Mouse (Mus musculus) heart, postnatal 4 days (tissue): ENCODE data around the gene Ly6g6d. TPM values are rescaled to one million over a fixed set of nuclear protein-coding genes. Genes with fewer than 3 reads are reported as not detected.
"Not testable (repeated sequence)": the region's sequence is repeated elsewhere in the genome, so short reads cannot be mapped to it uniquely, and the experiment has no call there.

Experiments
- DNase-seq: peaks from one replicate; pipeline ENCODE4 v3.0.0; 2021
- total RNA-seq, 2 experiments: library from RNA; stranded (reverse); gene quantifications; 2 replicates each; pipeline ENCODE4 v1.2.3; 2021

The Ly6g6d gene
- total RNA-seq, 2 experiments from 2014 or later = 1.6 to 2.4 TPM

DNA sequence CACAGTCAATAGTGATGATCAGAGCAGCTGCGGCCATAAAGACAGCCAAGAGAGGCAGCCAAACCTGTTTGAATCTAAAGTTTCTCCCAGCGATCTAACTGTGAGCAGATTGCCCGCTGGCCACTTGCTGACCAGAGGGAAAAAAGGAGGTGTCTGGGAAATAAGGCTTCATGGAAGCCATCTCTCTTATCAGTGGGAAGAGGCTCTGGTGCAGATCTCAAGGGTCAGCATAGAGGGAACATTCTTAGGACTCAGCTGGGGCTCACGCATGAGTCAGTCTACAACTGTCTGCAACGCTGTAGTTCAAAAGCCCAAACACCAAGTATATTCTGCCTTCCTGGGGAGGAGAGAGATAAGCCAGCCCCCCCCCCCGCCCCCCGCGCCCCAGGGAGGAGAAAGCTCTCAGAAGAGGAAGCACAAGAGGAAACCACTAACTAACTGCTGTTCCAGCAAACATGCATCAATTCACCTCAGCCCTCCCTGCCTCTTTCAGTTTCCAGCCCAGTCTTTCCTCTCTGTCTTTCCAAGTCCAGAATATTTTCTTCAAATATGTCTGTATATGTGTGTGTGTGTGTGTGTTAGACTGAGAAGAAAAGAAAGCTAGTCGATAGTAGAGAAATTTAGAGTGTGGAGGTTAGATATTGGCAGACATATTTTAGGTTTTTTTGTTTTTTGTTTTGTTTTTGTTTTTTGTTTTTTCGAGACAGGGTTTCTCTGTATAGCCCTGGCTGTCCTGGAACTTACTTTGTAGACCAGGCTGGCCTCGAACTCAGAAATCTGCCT is 29.5 kb downstream of the Ly6g6d start:
- peak; percentile 51 for DNase-seq

DNA sequence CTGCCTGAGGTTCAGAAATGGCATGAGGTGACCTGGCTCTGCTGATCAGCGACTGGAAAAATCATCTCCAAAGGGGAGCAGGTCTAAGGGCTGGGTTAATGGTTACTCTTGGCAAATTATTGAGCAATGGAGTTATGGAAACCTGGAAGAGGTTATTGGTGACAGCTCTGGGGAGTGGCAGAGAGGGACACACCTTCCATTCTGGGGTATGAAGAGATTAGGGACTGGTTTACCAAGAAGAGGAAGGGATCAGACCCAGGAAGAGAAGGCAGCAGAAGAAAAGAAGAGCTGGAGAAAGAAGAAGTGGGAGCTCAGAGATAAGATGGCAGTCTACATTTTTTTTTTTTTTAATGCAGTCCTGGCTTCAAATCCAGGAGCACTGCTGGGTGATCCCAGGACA is 30.2 kb downstream of the Ly6g6d start:
- no peak for DNase-seq

DNA sequence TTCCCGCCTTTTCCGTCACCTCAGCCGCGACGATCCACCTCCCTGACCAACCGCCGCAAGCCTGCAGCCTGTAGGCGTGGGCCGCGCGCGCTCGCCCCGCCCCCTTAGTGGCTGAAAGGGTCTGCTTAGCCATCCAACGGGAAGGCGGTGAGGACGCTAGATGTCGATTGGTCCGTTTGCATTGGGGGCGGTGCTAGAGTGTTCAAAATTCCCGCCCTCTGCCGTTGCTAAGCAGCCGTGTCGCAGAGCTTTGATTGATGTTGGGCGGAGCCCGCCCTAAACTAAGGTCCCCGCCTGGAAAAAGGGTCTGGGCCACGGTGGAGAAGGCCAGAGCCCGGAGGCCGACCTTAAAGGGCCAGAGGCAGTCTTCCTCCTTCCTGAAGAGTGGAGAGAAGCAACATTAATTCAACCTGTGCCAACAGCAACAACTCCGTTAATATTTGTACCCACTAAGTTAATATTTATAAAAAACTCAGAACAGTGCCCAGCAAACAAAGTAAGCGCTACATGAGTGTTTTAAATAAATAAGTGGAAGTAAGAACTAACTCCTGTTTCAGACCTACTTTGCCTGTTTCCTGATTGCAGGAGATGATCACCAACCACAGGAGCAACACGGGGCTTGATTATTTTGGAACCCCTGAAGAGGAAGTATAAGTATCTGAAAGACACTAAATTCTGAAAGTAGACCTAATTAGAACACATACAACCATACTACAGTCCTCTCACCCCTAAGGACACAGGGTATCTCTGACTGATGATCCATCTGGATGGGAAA is 31.0 kb downstream of the Ly6g6d start, which contains the start of gene Msh5:
Gene Msh5, minus strand, starts transcription at position 65 of the 775 bp plus-strand sequence.
- peak; percentile 99 for DNase-seq

DNA sequence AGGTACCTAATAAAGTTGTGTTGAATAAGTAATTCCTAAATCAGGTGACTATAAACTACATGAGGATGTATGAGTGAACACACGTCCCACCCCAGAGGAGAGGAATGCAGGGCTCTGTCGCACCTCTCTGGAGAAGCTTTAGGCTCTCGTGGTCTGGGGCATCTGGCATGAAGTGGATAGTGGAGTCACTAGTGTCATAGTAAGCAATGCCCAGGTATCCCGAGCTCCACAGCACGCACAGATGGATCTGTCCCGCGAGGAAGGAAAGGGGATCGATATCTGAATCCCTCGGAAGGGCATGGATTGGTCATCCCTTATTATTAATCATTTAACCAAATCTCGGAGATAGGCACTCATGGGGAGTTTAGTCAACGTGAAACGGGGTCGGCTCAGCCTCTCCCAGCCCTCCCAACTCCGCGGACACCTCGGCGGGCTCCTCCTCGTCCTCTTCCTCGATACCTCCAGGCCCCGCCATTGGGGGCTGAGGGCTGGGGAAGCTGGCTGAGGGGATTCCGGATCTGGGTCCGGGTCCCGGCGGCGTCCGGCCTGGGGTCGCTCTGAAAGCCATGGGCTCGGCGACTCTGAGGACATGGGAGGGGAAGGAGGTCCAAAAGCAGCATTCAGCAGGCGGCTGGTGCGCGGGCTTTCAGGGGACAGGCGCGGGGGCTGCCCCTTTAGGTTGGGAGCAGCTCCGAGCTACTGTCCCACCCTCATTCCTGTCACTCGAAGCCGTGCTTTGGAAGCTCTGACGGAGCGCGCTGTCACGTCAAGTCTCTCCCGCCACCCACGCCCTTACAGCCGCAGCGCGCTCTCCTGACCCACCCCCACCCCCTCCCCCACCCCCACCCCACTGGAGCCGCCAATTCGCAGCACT is 31.8 kb downstream of the Ly6g6d start:
- DNase-seq = no peak

DNA sequence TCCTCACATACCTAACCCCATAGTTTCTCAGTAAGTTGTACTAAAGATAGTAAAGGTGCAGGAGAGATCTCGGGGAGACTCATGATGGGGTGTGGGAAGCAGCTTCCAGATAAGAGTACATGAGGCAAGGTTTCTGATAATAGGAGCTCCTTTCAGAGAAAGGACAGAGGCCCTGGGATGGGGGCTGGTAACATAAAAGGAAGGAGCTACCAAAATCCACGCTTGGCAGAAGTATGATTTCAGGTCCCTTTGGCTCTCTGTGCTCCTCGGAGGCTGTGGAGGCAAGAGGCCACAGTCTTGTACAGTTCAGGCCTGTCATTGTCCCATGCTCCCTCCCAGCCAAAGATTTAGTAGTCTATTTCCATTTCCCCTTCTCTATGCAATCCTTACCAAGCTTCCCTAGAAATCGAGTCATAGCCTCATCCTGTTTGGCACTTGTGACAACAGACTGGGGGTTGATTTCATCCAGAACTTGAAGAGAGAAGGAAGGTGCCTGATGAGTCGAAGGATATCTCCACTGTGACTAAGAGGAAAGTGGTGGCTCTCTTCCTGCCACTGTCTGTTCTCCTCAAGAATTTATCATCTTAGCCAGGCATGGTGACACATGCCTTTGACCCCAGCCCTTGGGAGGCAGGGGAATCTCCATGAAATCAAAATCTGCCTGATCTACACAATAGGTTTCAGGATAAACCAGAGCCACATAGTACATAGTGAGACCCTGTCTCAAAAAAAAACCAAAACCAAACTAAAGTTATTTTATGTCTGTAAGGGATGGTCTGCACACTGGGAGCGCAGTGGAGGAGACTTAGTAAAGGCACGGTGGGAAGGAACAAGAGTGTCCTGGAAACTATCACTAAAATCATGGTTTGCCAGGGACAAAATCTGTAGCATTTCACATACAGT is 32.7 kb downstream of the Ly6g6d start:
- no peak for DNase-seq

DNA sequence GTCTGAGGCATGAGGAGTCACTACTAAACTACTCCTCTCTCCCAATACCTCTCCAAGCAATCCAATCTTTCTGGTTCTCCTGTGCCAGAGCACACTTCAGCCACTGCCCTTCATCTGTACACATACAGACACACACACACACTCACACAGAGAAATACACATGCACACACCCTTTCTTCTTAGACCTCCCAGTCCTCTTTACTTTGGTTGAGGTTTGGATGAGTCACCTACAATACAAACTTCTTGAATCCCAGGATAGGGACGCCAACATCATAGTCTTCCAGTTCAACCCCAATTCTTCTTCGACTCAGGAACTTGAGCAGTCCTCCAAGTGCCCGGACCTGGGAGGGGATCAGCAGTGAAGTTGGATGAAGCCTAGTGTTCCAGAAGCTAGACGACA is 34.1 kb downstream of the Ly6g6d start:
- DNase-seq = no peak

DNA sequence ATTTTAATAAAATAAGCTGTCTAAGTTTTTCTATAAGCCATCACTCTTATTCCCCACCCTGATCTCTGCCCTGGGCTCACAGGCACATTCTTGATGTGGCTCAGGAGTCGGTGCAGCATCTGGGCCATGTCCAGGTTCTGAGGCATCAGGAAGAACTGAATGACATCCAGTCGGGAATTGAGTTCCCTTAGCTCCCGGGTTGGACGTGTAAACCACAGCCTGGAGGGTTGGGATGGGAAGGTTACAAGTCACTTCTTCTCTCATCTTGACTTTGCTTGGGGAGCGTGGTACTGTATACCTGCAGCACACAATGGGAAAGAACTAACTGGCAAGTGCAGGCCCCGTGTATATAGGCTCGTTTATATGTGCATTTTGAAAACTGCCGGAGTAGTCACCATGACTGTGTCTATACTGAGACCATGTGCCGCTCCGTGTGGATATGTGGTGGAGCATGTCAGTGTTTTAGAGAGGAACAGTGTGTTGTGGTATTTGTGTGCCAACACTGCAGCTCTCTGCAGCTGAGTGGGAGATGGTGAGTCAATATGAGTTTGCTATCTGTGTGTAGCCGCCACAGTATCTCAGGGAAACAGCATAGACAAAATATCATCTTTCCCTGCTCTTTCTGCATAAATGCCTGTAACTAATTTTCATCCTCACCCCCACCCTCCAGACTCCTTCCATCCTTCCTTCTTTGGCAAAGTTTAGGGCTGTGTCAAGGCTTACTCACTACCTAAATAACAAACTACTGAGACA is 38.6 kb downstream of the Ly6g6d start:
- no peak for DNase-seq

DNA sequence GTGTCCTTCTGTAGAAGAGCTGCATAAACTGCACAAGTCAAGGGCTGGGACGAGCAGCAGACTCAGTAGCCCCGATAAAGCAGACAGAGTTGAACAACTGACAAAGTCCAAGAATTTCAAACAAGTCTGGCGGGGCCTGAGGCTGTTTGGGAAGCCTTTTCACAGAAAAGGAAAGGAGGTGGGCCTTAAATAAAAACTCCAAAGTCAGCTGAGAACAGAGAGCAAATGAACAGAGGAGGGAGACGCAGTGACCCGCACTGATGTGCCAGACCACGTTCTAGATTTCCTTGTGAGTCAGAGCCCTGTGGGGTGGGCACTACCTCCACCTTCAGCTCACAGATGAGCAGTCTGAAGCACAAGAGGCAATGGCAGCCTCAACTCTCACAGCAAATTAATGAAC is 43.0 kb downstream of the Ly6g6d start:
- DNase-seq = no peak

DNA sequence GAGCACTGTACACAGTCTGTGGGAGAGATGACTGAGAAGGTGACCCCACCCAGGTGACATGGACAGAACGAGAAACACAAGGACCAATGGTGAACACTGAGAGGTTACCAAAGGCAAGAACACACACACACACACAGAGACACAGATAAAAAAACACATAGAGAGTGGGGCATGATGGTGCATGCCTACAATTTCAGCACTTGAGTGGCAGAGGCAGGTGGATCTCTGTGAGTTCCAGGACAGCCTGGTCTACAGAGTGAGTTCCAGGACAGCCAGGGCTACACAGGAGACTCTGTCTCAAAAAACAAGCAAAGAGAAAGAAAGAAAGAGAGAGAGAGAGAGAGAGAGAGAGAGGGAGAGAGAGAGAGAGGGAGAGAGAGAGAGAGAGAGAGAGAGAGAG is 44.2 kb downstream of the Ly6g6d start:
- not testable (repeated sequence) for DNase-seq

DNA sequence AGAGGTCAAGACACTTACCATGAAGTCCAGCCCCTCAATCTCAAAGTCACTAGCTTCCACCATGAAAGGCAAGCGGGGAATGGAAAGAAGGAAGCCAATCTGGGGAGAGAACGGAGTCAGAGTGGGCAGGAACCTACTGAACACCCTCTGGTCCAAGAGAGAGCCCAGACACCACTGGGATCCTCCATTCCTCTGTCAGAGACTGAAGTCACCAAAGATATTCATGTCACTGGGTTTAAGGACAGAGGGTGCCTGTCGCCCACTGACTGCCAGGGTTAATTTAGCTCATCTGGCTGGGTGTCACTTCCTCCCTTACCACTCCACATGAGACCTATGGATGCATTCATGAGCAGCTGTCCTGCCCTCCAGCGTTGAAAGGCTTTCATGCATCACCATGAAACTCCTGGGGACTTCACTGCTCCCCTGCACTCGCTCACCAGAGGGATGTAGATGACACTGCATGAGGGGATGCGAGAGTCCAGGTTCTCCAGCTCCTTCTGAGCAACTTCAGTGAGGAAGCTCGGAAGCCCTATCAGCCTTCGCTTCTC is 45.5 kb downstream of the Ly6g6d start:
- no peak for DNase-seq

DNA sequence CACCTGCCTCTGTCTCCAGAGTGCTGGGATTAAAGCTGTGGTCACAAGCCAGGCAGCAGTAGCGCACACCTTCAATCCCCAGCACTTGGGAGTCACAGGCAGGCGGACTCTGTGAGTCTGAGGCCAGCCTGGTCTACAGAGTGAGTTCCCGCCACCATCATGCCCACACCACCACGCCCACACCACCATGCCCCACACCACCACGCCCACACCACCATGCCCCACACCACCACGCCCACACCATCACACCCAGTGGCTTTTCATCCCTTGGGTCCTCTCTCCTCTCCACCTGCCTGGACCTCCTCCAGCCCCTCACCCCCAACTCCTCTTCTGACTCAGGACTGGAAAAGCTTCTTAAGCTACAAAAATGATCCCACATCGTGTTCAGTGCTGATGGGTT is 46.0 kb downstream of the Ly6g6d start:
- no peak for DNase-seq

DNA sequence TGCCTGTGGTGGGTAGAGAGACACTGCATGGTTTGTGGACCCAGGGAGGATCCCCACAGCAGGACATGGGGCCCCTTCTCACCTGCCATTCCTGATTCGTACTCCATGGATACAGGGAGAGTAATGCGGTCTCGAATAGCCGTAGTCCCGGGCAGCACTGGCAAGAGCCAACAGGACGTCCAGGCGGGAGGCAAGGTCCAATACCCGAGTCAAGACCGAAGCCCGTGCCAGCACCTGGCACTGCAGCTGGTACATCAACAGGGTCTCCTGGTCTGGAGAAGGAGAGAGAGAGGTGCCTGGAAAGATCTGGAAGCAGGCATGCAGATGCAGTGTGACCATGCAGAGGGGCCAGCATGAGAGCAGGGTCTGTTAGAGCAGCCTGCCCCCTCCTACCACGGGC is 46.6 kb downstream of the Ly6g6d start:
- DNase-seq = no peak

DNA sequence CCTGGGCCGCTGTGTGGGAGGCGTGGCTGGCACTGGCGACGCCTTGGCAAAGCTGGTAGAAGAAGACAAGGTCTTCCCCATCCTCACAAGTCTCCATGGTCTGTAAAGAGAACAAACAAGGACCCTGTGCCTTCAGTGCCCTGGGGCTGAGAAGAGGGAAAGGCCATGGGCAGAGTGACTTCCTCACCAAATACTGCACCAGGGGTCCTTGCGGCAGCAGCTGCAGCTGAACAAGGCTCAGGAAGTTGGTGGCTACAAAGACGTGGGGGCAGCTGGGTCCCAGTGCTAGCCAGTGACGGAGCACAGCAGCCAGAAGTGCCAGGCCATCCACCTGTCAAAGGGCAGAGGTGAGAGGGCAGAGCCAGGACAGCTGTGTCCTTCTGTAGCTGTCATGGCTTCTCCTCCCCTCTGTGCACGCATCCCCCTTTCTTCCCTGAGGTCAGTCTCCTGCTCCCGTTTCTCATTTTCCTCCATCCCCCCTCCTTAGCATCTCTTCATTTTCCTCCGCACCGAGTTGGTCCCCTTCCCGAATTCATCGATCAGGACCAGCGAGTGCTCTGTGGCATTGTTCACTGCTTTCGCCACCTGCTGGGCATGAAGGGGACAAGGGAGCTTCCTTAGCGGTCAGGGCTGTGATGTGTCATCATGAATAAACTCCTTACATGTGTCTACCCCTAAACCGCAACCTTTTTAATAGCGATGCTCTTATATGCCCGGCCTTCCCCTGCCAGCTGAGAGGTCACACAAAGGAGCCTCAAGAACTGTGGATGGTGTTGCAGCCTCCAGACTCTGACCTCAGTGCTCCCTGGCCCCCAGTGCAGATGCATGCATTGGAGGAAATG is 48.0 kb downstream of the Ly6g6d start:
- DNase-seq = no peak

DNA sequence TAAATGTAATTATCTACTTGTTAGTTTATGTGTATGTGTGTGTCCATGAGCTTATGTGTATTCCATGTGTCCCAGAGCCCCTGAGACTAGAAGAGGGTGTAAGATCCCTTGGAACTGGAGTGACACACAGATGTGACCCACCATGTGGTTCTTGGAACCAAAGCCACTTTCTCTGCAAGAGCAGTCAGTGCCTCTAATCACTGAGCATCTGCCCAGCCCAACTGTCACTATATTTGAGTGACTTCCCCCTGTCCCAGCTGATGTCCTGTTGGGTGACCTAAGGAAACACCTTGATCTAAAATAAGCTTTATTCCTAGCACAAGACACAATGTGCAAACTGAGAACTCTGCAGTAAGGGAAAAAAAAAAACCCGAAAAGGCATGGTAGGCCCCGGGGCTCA is 49.5 kb downstream of the Ly6g6d start:
- no peak for DNase-seq

DNA sequence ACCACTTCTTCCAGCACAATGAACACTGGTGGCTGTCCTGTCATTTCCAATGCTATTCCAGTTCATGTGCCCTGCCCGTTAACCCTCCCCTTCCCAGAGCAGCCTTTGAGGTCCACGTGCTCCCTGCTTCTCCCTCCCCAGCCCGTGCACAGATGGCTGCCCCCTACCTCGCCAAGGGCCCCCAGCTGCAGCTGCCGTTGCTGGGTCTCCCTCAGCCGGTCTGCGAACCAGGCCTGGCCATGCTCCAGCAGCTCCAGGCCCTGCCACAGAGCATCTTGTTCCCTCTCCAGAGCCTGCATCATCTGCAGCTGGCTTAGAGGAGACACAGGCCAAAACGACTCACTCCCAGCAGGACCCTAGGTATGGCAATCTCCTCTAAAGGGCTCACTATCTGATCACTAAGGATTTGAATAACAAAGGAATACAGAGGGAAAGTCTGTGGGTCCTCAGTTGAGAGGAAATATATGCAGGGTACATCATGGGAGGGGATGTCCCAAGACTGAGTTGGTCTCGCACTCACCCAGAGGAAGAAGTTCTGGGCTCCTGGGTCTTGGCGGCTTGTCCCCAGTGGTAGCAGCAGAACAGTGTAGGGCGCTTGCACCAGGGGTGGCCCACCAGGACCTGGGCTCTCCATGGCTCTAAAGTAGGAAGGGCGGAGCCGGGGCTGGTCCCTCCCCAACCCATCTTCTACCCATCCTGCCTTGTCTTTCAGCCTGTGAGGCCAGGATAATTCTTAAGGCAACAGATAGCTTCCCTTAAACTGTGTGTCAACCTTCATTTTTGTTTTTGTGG is 50.4 kb downstream of the Ly6g6d start, which contains the start of gene Sapcd1:
Gene Sapcd1, minus strand, starts transcription at position 740 of the 792 bp plus-strand sequence.
- peak; percentile 59 for DNase-seq

DNA sequence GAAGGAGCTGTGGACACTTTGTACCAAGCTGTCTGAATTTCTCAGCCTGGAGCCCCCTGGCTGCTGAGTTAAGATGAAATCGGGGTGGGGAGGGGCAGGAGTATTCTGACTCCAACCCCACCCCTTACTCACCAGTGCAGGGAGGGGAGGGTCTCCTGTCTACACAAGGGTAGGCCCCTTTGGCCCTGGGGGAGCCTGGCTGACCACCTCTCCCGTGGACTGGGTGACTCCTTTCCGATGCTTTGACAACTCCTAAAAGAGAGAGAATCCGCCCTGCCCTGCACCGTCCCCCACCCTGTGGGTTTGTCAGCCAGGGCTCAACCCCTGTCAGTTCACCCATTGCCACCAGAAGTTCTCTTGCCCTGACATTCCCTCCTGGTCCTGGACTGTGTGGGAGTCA is 51.7 kb downstream of the Ly6g6d start:
- no peak for DNase-seq

DNA sequence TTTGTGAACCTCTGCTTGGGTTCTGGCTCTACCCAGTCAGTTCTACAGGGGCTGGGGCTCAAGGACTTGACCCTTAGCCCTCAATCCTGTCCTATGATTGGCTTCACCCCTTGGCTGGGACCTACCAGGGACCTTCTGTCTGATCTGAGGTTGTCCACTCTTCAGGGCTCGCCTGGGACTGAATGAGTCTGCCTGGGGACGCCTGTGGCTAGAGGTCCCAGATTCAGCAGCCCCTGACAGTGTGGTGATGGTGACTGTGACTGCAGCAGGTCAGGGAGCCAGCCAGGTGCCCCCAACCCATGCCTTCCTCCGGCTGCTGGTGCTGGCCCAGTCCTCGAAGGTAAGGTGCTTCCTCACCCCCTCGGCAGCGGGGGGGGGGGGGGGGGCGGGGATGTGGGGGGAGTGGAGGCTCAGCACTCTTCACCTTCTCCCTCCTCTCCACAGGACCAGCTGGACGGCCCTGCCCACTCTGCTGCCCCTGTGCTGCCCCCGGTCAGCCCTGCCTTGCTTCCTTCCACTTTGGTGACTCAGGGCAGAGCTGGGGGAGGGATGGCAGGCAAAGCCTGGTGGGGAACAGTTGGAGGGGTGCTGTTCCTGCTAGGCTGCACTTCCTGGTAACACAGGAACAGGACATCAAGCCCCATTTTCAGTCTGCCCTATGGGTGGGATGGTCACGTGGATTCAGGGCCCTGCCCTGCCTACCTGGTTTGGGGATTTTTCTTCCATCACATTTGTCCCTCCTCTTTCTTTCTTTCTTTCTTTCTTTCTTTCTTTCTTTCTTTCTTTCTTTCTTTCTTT is 53.0 kb downstream of the Ly6g6d start:
- DNase-seq = no peak

DNA sequence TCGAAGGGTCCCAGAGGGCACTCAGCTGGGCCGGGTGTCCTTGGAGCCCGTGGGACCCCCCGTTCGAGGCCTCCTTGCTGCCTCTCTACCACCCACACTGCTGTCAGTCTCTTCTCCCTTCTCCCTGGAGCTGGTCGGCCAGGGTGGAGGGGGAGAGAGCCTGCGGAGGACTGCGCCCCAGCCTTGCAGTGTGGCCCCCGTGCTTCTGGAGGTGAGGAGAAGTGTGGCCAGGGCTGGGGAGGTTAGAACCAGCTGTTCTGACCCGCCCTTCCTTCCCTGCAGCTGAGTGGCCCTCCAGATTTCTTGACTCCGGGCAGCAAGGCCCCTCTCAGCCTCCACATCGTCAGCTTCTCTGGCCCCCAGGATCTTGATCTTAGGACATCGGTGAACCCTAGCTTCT is 53.6 kb downstream of the Ly6g6d start:
- DNase-seq = no peak
